Mouse (Mus musculus): ENCODE results near the gene Gsx1. TPM values are rescaled to one million over a fixed set of nuclear protein-coding genes. Genes with fewer than 3 reads are reported as not detected.

Gene Gsx1
- polyA plus RNA-seq (2012; ENCODE audit: insufficient read depth, insufficient read length, low replicate concordance, missing spikeins): not detected in 2 replicates

- Histone ChIP-seq H3K27ac (ENCODE audit: insufficient read depth, low read depth, low read length) (no peak within 1 kb of the TSS), H3K4me3 (ENCODE audit: insufficient read depth, low read depth, low read length) (peak within 1 kb of the TSS; percentile 4; the same call in 1 of the 2 replicates), H3K4me1 (ENCODE audit: control insufficient read depth, insufficient read depth, low read length) (peaks cover 27% of the 10 kb centered on the region)
- no peak for TF ChIP-seq POLR2A (IDR thresholded peaks at IDR 0.05; ENCODE audit: insufficient read depth, low read depth, low read length)
- no peak for TF ChIP-seq CTCF (IDR thresholded peaks at IDR 0.05; ENCODE audit: insufficient read depth, low read depth, low read length)
- WGBS: under 1% methylated on average over 37 of the region's 37 CpGs
These were observed at the start of gene Gsx1 for GRCm38 (mm10) chr5:147188571-147188975. Gsx1 (plus strand) TSS chr5:147188696.

- H3K4me1 ChIP-seq (ENCODE audit: control insufficient read depth, insufficient read depth, low read length): no peaks in the 10 kb centered on the region
- H3K27ac ChIP-seq (ENCODE audit: insufficient read depth, low read depth, low read length): no peak overlapping the region
- no peak overlapping the region for H3K4me3 ChIP-seq (ENCODE audit: insufficient read depth, low read depth, low read length)
- TF ChIP-seq POLR2A (IDR thresholded peaks at IDR 0.05; ENCODE audit: insufficient read depth, low read depth, low read length) (no peak), CTCF (IDR thresholded peaks at IDR 0.05; ENCODE audit: insufficient read depth, low read depth, low read length) (no peak)
These were observed 41.2 kb upstream of the Gsx1 start for GRCm38 (mm10) chr5:147147340-147147739.

GRCm38 (mm10) chr5:147154806-147155371, 33.6 kb upstream of the Gsx1 start:
- peaks cover 4% of the 10 kb centered on the region; the same call in 1 of the 2 replicates for H3K4me1 ChIP-seq (ENCODE audit: control insufficient read depth, insufficient read depth, low read length)
- no peak overlapping the region for H3K4me3 ChIP-seq (ENCODE audit: insufficient read depth, low read depth, low read length)
- no peak overlapping the region for H3K27ac ChIP-seq (ENCODE audit: insufficient read depth, low read depth, low read length)
- no peak for TF ChIP-seq CTCF (IDR thresholded peaks at IDR 0.05; ENCODE audit: insufficient read depth, low read depth, low read length)
- no peak for TF ChIP-seq POLR2A (IDR thresholded peaks at IDR 0.05; ENCODE audit: insufficient read depth, low read depth, low read length)
- WGBS: 25% methylated on average over 13 of the region's 13 CpGs

- no peak overlapping the region for H3K4me3 ChIP-seq (ENCODE audit: insufficient read depth, low read depth, low read length)
- peaks cover 4% of the 10 kb centered on the region; the same call in 1 of the 2 replicates for H3K4me1 ChIP-seq (ENCODE audit: control insufficient read depth, insufficient read depth, low read length)
- H3K27ac ChIP-seq (ENCODE audit: insufficient read depth, low read depth, low read length): no peak overlapping the region
- 20% methylated on average over 13 of the region's 13 CpGs for WGBS
- no peak for TF ChIP-seq POLR2A (IDR thresholded peaks at IDR 0.05; ENCODE audit: insufficient read depth, low read depth, low read length)
- no peak for TF ChIP-seq CTCF (IDR thresholded peaks at IDR 0.05; ENCODE audit: insufficient read depth, low read depth, low read length)
These were observed 32.9 kb upstream of the Gsx1 start for GRCm38 (mm10) chr5:147155449-147156133.

GRCm38 (mm10) chr5:147156376-147156775, 32.1 kb upstream of the Gsx1 start:
- WGBS: 54% methylated on average over 3 of the region's 3 CpGs
- Histone ChIP-seq H3K4me3 (ENCODE audit: insufficient read depth, low read depth, low read length) (no peak overlapping the region), H3K4me1 (ENCODE audit: control insufficient read depth, insufficient read depth, low read length) (peaks cover 4% of the 10 kb centered on the region; the same call in 1 of the 2 replicates), H3K27ac (ENCODE audit: insufficient read depth, low read depth, low read length) (no peak overlapping the region)
- TF ChIP-seq CTCF (IDR thresholded peaks at IDR 0.05; ENCODE audit: insufficient read depth, low read depth, low read length) (no peak), POLR2A (IDR thresholded peaks at IDR 0.05; ENCODE audit: insufficient read depth, low read depth, low read length) (no peak)

- TF ChIP-seq CTCF (IDR thresholded peaks at IDR 0.05; ENCODE audit: insufficient read depth, low read depth, low read length) (no peak), POLR2A (IDR thresholded peaks at IDR 0.05; ENCODE audit: insufficient read depth, low read depth, low read length) (no peak)
- 82% methylated on average over 7 of the region's 7 CpGs for WGBS
- peaks cover 4% of the 10 kb centered on the region; the same call in 1 of the 2 replicates for H3K4me1 ChIP-seq (ENCODE audit: control insufficient read depth, insufficient read depth, low read length)
- H3K4me3 ChIP-seq (ENCODE audit: insufficient read depth, low read depth, low read length): no peak overlapping the region
- no peak overlapping the region for H3K27ac ChIP-seq (ENCODE audit: insufficient read depth, low read depth, low read length)
These were observed 31.1 kb upstream of the Gsx1 start for GRCm38 (mm10) chr5:147157441-147157840.

- Histone ChIP-seq H3K27ac (ENCODE audit: insufficient read depth, low read depth, low read length) (no peak overlapping the region), H3K4me3 (ENCODE audit: insufficient read depth, low read depth, low read length) (no peak overlapping the region), H3K4me1 (ENCODE audit: control insufficient read depth, insufficient read depth, low read length) (peaks cover 4% of the 10 kb centered on the region; the same call in 1 of the 2 replicates)
- TF ChIP-seq CTCF (IDR thresholded peaks at IDR 0.05; ENCODE audit: insufficient read depth, low read depth, low read length) (no peak), POLR2A (IDR thresholded peaks at IDR 0.05; ENCODE audit: insufficient read depth, low read depth, low read length) (no peak)
- WGBS: 89% methylated on average over 6 of the region's 6 CpGs
These were observed 29.2 kb upstream of the Gsx1 start for GRCm38 (mm10) chr5:147159320-147159719.

- 78% methylated on average over 2 of the region's 2 CpGs for WGBS
- H3K4me3 ChIP-seq (ENCODE audit: insufficient read depth, low read depth, low read length): no peak overlapping the region
- TF ChIP-seq POLR2A (IDR thresholded peaks at IDR 0.05; ENCODE audit: insufficient read depth, low read depth, low read length) (no peak), CTCF (IDR thresholded peaks at IDR 0.05; ENCODE audit: insufficient read depth, low read depth, low read length) (no peak)
- peaks cover 4% of the 10 kb centered on the region; the same call in 1 of the 2 replicates for H3K4me1 ChIP-seq (ENCODE audit: control insufficient read depth, insufficient read depth, low read length)
- no peak overlapping the region for H3K27ac ChIP-seq (ENCODE audit: insufficient read depth, low read depth, low read length)
These were observed 28.7 kb upstream of the Gsx1 start for GRCm38 (mm10) chr5:147159792-147160191.

- WGBS: 83% methylated on average over 6 of the region's 6 CpGs
- TF ChIP-seq CTCF (IDR thresholded peaks at IDR 0.05; ENCODE audit: insufficient read depth, low read depth, low read length) (no peak), POLR2A (IDR thresholded peaks at IDR 0.05; ENCODE audit: insufficient read depth, low read depth, low read length) (no peak)
- Histone ChIP-seq H3K4me1 (ENCODE audit: control insufficient read depth, insufficient read depth, low read length) (no peaks in the 10 kb centered on the region), H3K27ac (ENCODE audit: insufficient read depth, low read depth, low read length) (no peak overlapping the region), H3K4me3 (ENCODE audit: insufficient read depth, low read depth, low read length) (no peak overlapping the region)
These were observed 23.4 kb upstream of the Gsx1 start for GRCm38 (mm10) chr5:147165060-147165459.

All from olfactory bulb, adult 2 months (tissue).